Mouse (Mus musculus): ENCODE measurements around the gene Zfpm1. TPM values are rescaled to one million over a fixed set of nuclear protein-coding genes. Genes with fewer than 3 reads are reported as not detected.

The Zfpm1 gene
- polyA plus RNA-seq, 1 experiment from 2014 or later: 1.2 TPM

DNA sequence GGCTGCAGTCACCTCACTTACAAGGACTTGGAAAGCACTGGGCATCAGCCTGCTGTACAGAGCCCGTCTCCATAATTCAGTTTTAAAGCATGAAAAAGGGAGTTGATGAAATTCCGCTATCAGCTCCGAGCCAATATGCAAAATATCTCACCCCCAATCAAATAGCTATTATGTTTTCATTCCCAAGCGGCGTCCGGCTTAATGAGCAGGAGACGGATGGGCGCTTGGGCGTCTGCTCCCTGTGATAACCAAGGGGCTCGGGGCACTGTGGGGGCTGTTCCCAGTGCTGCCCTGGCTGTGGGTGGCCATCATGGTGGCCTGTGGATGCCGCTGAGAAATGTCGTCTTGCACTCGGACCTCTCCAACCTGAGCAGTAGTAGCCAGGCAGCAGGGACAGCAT, 19.1 kb downstream of the Zfpm1 start:
- ATAC-seq (ENCODE audit: low read depth): no peak
- no peaks in the 10 kb centered on the region for H3K27me3 ChIP-seq (ENCODE audit: control insufficient read depth, insufficient read depth, low read length)
- H3K4me2 ChIP-seq (ENCODE audit: low read depth, low read length): no peak overlapping the region
- WGBS: 50% methylated on average over 13 of the region's 13 CpGs
- no peak overlapping the region for H3K27ac ChIP-seq (ENCODE audit: low read depth, low read length)
- H3K9me3 ChIP-seq (ENCODE audit: control insufficient read depth, low read length): no peaks in the 10 kb centered on the region
- H3K4me1 ChIP-seq (ENCODE audit: control insufficient read depth, insufficient read depth, low read length): no peaks in the 10 kb centered on the region; the same call in 1 of the 2 replicates
- no peaks in the 10 kb centered on the region for H3K36me3 ChIP-seq (ENCODE audit: control insufficient read depth, insufficient read depth, low read length)
- H3K4me3 ChIP-seq (ENCODE audit: low read depth, low read length): no peak overlapping the region
- H3K9ac ChIP-seq (replicated peaks; ENCODE audit: low read depth, low read length): no peak overlapping the region

DNA sequence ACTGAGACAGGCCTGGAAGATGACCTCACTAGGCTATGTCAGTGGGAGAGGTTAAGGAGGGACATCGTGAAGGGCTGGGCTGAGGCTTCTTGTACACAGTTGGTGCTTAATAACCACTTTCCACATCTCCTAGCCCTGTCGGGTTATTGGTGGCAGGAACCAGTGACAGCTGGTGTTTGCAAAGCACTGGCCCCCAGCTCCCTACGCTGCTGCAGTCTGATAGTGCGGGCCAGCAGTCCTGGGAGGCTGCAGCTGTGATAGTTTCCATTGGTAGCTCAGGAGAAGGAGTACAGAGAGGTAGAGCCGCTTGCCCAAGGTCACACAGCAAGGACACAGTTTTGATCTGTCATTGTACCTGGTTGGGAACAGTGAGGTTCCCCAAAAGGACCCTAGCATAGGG, 19.9 kb downstream of the Zfpm1 start:
- Histone ChIP-seq H3K9ac (replicated peaks; ENCODE audit: low read depth, low read length) (no peak overlapping the region), H3K27ac (ENCODE audit: low read depth, low read length) (no peak overlapping the region), H3K4me3 (ENCODE audit: low read depth, low read length) (no peak overlapping the region), H3K4me1 (ENCODE audit: control insufficient read depth, insufficient read depth, low read length) (peaks cover 5% of the 10 kb centered on the region), H3K27me3 (ENCODE audit: control insufficient read depth, insufficient read depth, low read length) (no peaks in the 10 kb centered on the region), H3K4me2 (ENCODE audit: low read depth, low read length) (no peak overlapping the region), H3K36me3 (ENCODE audit: control insufficient read depth, insufficient read depth, low read length) (no peaks in the 10 kb centered on the region), H3K9me3 (ENCODE audit: control insufficient read depth, low read length) (no peaks in the 10 kb centered on the region)
- ATAC-seq (ENCODE audit: low read depth): no peak
- 85% methylated on average over 5 of the region's 5 CpGs for WGBS

DNA sequence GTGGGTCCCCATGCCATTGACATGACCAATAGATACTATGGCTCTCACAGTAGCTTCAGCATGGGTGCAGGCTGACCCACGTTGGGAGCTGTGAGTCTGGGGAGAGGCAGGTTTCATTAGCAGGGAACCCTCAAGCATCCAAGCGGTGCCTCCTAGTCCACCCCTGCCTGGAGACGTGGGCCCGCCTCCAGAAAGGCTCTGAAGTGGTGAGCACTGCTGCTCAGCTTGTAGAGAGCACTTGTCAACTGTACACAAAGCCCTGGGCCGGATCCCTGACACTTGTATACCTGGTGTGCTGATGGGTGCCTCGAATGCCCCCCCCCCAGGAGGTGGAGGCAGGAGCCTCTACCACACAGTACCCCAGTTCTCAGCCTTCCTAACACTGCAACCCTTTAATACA, 21.5 kb downstream of the Zfpm1 start:
- no peak overlapping the region for H3K27ac ChIP-seq (ENCODE audit: low read depth, low read length)
- H3K9me3 ChIP-seq (ENCODE audit: control insufficient read depth, low read length): no peaks in the 10 kb centered on the region
- H3K4me2 ChIP-seq (ENCODE audit: low read depth, low read length): no peak overlapping the region
- H3K4me3 ChIP-seq (ENCODE audit: low read depth, low read length): no peak overlapping the region
- no peak overlapping the region for H3K9ac ChIP-seq (replicated peaks; ENCODE audit: low read depth, low read length)
- WGBS: 81% methylated on average over 6 of the region's 6 CpGs
- peaks cover 5% of the 10 kb centered on the region for H3K4me1 ChIP-seq (ENCODE audit: control insufficient read depth, insufficient read depth, low read length)
- H3K36me3 ChIP-seq (ENCODE audit: control insufficient read depth, insufficient read depth, low read length): no peaks in the 10 kb centered on the region
- no peaks in the 10 kb centered on the region for H3K27me3 ChIP-seq (ENCODE audit: control insufficient read depth, insufficient read depth, low read length)
- ATAC-seq (ENCODE audit: low read depth): no peak

DNA sequence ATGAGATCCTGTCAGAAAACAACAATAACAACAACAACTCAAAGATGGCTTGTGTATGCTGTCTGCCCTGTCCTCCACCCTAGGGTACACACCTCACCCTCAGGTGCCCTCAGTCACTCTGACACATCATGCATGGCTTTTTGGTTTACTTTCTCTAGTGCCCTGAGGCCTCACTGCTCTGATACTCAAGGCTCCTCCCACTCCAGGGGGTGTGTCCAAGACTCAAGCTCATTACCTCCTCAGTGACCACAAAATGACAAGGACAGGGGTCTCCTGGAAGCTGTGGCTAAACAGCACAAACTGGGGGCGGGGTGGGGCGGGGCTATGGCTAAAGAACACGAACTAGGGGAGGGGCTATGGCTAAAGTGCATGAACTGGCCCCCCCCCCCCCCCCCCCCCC, 22.1 kb downstream of the Zfpm1 start:
- Histone ChIP-seq H3K27me3 (ENCODE audit: control insufficient read depth, insufficient read depth, low read length) (no peaks in the 10 kb centered on the region), H3K4me2 (ENCODE audit: low read depth, low read length) (no peak overlapping the region), H3K4me3 (ENCODE audit: low read depth, low read length) (no peak overlapping the region), H3K4me1 (ENCODE audit: control insufficient read depth, insufficient read depth, low read length) (peaks cover 5% of the 10 kb centered on the region), H3K9ac (replicated peaks; ENCODE audit: low read depth, low read length) (no peak overlapping the region), H3K36me3 (ENCODE audit: control insufficient read depth, insufficient read depth, low read length) (no peaks in the 10 kb centered on the region), H3K27ac (ENCODE audit: low read depth, low read length) (no peak overlapping the region), H3K9me3 (ENCODE audit: control insufficient read depth, low read length) (no peaks in the 10 kb centered on the region)
- 13% methylated on average over 3 of the region's 3 CpGs for WGBS
- no peak for ATAC-seq (ENCODE audit: low read depth)

DNA sequence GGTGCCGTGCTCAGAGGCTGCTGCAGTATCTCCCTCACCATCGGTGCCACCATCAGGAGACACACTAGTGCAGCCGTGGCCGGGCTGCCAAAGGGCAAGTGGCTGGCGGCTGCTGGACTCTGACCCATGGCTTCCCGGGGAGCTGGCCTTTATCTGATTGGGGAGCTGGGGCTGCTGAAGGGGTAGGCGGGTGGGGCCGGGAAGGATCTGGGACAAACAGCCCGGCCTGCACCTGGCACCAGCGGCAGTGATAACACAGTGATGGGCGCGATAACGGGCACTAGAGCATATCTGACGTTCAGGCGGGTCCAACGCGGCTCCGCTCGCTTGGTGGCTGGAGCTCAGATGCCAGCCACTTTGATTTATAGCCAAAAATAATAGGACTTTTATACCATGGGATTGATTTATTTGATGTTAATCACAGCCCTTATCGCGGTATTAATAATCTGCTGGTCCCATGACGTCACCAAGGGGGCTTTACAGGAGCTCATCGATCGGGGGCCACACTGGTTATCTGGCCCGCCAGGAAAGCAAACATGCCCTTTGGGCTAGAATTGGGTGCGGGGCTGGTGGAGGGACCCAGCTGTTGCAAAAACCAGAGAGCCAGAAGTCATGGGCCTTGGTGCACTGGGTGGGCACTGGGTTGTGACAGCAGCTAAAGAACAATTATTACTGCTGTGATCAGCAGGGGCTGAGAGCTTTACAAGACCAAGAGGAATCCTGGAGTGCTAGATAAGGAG, 24.9 kb downstream of the Zfpm1 start:
- H3K27ac ChIP-seq (ENCODE audit: low read depth, low read length): peak overlapping the region; percentile 22; the same call in 1 of the 2 replicates
- ATAC-seq (ENCODE audit: low read depth): no peak

DNA sequence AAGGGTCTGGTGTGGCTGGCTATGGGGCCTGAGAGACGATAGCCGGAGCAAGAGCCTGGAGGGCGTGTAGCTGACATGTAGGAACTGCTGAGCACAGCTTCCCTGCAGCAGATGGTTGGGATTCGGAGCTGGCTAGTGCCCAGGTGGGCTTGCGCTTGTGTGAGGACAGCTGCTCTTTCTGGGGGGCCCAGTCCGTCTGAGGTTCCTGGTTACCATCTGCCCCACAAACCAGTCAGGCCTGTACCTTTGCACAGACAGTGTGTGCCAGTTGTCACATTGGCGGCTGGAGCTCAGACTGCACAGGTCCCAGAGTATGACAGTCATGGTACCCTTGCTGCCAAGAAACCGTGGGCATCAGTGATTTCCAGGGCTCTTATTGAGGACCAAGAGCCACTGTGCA, 25.9 kb downstream of the Zfpm1 start:
- no peaks in the 10 kb centered on the region for H3K9me3 ChIP-seq (ENCODE audit: control insufficient read depth, low read length)
- H3K4me1 ChIP-seq (ENCODE audit: control insufficient read depth, insufficient read depth, low read length): peaks cover 5% of the 10 kb centered on the region
- H3K36me3 ChIP-seq (ENCODE audit: control insufficient read depth, insufficient read depth, low read length): no peaks in the 10 kb centered on the region
- H3K27me3 ChIP-seq (ENCODE audit: control insufficient read depth, insufficient read depth, low read length): no peaks in the 10 kb centered on the region
- WGBS: 56% methylated on average over 8 of the region's 8 CpGs
- no peak overlapping the region for H3K4me2 ChIP-seq (ENCODE audit: low read depth, low read length)
- H3K4me3 ChIP-seq (ENCODE audit: low read depth, low read length): no peak overlapping the region
- no peak overlapping the region for H3K9ac ChIP-seq (replicated peaks; ENCODE audit: low read depth, low read length)
- H3K27ac ChIP-seq (ENCODE audit: low read depth, low read length): no peak overlapping the region
- no peak for ATAC-seq (ENCODE audit: low read depth)

More for the DNA sequence above, 24.9 kb downstream of the Zfpm1 start:
- H3K36me3 ChIP-seq (ENCODE audit: control insufficient read depth, insufficient read depth, low read length): no peaks in the 10 kb centered on the region
- 0 out of 2 replicates have a peak overlapping the region, but pooled peaks have one; percentile 7 for H3K9ac ChIP-seq (replicated peaks; ENCODE audit: low read depth, low read length)
- 57% methylated on average over 26 of the region's 26 CpGs for WGBS
- H3K4me2 ChIP-seq (ENCODE audit: low read depth, low read length): no peak overlapping the region
- H3K27me3 ChIP-seq (ENCODE audit: control insufficient read depth, insufficient read depth, low read length): no peaks in the 10 kb centered on the region
- peaks cover 5% of the 10 kb centered on the region for H3K4me1 ChIP-seq (ENCODE audit: control insufficient read depth, insufficient read depth, low read length)
- no peaks in the 10 kb centered on the region for H3K9me3 ChIP-seq (ENCODE audit: control insufficient read depth, low read length)
- no peak overlapping the region for H3K4me3 ChIP-seq (ENCODE audit: low read depth, low read length)

DNA sequence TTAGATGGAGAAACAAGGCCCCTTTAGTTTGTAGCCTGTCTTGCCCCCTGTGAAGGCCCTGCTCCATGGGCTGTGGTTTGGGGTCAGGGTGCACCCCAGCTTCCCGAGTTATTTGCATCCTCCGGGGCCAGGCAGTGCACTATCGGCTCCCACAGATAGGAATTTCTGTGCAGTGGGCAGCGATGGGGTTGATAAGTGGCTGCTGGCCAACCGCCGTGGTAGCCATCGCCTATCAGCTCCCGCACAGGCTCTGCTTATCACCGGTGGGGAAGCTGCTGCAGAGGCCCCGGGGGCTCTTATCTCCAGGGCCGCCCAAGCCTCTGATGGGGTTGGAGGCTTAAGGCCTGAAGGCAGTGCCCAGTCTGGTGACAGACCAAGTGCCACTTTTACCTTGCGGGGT, 27.3 kb downstream of the Zfpm1 start:
- H3K27ac ChIP-seq (ENCODE audit: low read depth, low read length): no peak overlapping the region
- WGBS: 82% methylated on average over 12 of the region's 12 CpGs
- no peak overlapping the region for H3K9ac ChIP-seq (replicated peaks; ENCODE audit: low read depth, low read length)
- no peaks in the 10 kb centered on the region for H3K27me3 ChIP-seq (ENCODE audit: control insufficient read depth, insufficient read depth, low read length)
- H3K4me1 ChIP-seq (ENCODE audit: control insufficient read depth, insufficient read depth, low read length): peaks cover 5% of the 10 kb centered on the region; the same call in 1 of the 2 replicates
- no peak overlapping the region for H3K4me2 ChIP-seq (ENCODE audit: low read depth, low read length)
- H3K36me3 ChIP-seq (ENCODE audit: control insufficient read depth, insufficient read depth, low read length): no peaks in the 10 kb centered on the region
- H3K9me3 ChIP-seq (ENCODE audit: control insufficient read depth, low read length): no peaks in the 10 kb centered on the region
- no peak overlapping the region for H3K4me3 ChIP-seq (ENCODE audit: low read depth, low read length)
- ATAC-seq (ENCODE audit: low read depth): no peak

DNA sequence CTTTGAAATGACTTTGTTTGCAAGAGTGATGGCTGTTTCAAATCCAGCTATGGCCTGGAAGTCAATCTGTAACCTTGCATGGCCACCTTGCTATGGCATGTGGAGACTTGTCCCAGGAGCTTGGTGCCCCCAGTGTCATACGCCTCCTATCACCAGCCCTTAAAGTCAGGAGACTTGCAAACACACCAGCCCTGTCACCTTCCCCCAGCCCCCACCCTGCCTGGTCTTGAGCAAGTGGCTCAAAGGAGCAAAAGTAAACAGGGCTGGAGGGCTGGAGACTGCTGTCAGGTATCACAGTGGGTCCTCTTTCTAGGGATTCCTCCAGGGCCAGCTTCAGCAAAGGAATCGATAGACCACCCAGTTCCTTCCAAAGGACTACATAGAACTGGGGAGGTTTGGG, 29.2 kb downstream of the Zfpm1 start:
- WGBS: 86% methylated on average over 2 of the region's 2 CpGs
- Histone ChIP-seq H3K9ac (replicated peaks; ENCODE audit: low read depth, low read length) (no peak overlapping the region), H3K9me3 (ENCODE audit: control insufficient read depth, low read length) (no peaks in the 10 kb centered on the region), H3K4me2 (ENCODE audit: low read depth, low read length) (no peak overlapping the region), H3K36me3 (ENCODE audit: control insufficient read depth, insufficient read depth, low read length) (no peaks in the 10 kb centered on the region), H3K4me3 (ENCODE audit: low read depth, low read length) (no peak overlapping the region), H3K4me1 (ENCODE audit: control insufficient read depth, insufficient read depth, low read length) (peaks cover 5% of the 10 kb centered on the region; the same call in 1 of the 2 replicates), H3K27ac (ENCODE audit: low read depth, low read length) (no peak overlapping the region), H3K27me3 (ENCODE audit: control insufficient read depth, insufficient read depth, low read length) (no peaks in the 10 kb centered on the region)
- no peak for ATAC-seq (ENCODE audit: low read depth)

DNA sequence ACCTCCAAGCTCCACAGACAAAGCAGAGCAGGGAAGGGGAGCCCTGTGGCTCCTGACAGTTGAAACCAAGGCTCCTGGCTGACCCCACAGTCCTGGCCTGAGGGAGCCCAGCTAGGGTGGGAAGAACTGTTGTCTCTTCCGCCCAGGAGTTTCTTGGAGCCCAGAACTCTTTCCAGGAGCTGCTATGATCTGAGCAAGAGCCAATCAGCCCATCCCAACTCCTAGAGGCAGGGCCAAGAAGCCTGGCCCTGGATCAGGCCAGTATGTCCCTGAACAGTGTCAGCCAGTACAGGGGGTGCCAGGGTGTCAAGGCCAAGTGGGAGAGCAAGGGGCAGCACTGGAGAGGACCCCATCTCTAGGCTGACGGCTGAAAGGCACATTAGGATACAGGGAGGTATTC, 30.6 kb downstream of the Zfpm1 start:
- no peaks in the 10 kb centered on the region for H3K27me3 ChIP-seq (ENCODE audit: control insufficient read depth, insufficient read depth, low read length)
- no peak overlapping the region for H3K4me3 ChIP-seq (ENCODE audit: low read depth, low read length)
- WGBS: 78% methylated on average over 2 of the region's 2 CpGs
- H3K4me2 ChIP-seq (ENCODE audit: low read depth, low read length): no peak overlapping the region
- H3K4me1 ChIP-seq (ENCODE audit: control insufficient read depth, insufficient read depth, low read length): no peaks in the 10 kb centered on the region
- no peak overlapping the region for H3K9ac ChIP-seq (replicated peaks; ENCODE audit: low read depth, low read length)
- no peaks in the 10 kb centered on the region for H3K9me3 ChIP-seq (ENCODE audit: control insufficient read depth, low read length)
- ATAC-seq (ENCODE audit: low read depth): no peak
- no peaks in the 10 kb centered on the region for H3K36me3 ChIP-seq (ENCODE audit: control insufficient read depth, insufficient read depth, low read length)
- H3K27ac ChIP-seq (ENCODE audit: low read depth, low read length): no peak overlapping the region

Measured in neural tube, embryonic 14.5 days (tissue).